Mouse (Mus musculus) layer of hippocampus, postnatal 25 days (tissue): ENCODE measurements at regions not wholly inside any gene's neighbourhood (a gene's known extent, or its start where the extent isn't known, plus 50 kb on each side); places are given as distances from the start of the nearest gene placed in this dataset.

Experiments
- DNase-seq, 2 experiments: peaks; one replicate each; pipeline ENCODE4 v3.0.0; 2022; ENCODE audit warnings: mixed read lengths in 2 of 2, low spot score in 1 of 2; ENCODE audit errors: extremely low spot score in 1 of 2

DNA sequence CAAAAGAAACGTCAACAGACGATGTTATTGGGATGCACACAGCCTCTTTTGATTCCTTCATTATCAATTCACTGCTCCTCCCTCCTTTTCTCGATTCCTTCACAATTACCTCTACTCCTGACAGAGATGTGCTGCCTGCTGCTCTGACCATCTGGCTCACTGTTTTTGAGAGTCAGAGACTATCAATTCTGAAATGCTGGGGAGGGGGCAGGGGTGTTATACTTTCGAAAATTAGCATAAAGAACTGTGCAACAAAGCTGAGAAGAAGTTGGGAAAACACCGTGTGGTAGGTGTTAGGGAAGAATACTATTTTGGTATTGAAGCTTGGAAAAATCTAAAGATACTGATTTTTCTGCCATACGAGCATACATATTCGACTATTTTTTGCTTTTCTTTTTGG is 96.4 kb downstream of the Nedd1 start:
- no peak for DNase-seq

GRCm38 (mm10) chr10:92615684-92616379 is 106.4 kb downstream of the Nedd1 start:
- DNase-seq, result no peak

- no peak for DNase-seq
Observed at GRCm38 (mm10) chr10:92614341-92614740, 107.9 kb downstream of the Nedd1 start.

GRCm38 (mm10) chr10:92611060-92611459 is 111.2 kb downstream of the Nedd1 start:
- DNase-seq, result no peak

GRCm38 (mm10) chr10:92606761-92607160 is 115.5 kb downstream of the Nedd1 start:
- no peak for DNase-seq

GRCm38 (mm10) chr10:92605646-92606045 is 116.6 kb downstream of the Nedd1 start:
- DNase-seq, result no peak

DNA sequence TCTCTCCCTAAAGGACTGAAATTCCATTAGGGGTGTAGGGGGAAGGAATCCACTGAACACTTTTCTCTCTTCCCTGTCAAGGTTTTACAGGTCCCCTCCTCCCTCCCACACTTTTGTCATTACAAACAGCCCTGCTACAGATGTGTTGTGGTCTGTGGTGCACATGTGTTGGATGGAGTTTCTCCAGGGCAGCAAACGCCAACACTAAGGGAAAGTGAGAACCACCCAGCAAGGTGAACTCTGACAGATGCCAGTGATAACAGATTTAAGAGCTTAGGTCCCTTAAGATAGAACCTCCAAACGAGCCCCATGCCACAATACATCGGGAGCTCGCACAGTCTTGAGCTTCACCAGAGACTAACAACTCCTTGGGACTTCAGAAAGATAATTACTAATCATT is 122.1 kb downstream of the Nedd1 start:
- no peak for DNase-seq

DNA sequence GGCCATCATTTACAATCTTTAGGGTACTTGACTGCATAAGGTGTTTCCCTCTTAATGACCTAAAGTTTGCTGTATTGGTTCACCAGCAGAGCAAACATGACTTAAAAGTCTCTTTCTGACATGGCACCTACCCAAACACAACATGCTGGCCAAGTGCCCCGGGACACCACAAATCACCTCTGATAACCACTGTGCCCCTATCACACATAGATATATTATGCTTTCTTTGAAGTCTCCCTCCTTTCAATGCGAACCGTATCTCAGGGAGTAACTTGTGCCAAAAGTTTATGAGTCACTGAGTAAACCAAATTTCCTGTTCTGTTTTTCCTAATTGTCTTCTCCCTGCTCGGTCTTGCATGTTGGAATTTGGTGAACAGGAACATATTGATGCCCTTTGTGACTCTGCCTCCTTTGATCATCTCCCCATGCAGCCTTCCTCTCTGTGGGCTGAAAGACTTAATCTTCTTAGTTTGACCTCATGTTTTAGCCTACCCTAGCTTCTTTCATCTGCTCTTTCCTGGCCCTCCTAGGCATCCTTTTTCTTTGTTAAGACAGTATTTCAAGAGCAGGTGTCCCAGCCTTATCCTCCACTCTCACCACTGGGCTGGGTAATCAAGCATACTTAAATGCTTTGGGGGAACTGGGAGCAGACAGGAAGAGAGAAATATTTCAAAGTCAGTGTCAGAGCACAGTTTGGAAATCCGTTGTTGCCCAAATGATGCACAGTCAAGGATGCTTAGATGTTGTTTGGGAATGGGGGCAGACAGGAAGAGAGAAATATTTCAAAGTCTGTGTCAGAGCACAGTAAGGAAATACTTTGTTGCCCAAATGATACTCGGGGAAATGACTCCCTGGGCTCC is 126.5 kb downstream of the Nedd1 start:
- no peak for DNase-seq

DNA sequence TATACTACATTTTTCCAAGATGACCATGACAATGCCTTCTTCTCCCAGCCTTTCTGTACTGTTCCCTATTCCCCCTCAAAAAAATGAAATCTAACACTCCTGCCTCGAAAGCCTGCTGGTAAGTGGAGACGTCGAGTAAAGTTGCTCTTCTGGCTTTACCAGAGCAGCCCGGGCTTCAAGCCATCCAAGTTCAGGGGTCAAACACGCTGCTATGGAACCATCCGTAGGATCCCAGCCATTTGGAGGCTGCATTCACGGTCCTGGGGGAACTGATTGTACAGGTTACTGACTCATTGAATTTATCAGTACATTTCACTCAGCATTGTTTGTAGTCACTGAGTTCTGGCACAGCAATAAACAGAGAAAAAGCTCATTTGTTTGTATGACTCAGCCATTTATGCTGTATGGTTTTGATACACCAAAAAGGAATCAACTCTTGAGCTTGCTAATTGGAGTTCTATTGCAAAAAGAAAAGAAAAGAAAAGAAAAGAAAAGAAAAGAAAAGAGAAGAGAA is 128.2 kb downstream of the Nedd1 start:
- no peak for DNase-seq

GRCm38 (mm10) chr10:92578872-92579271 is 143.3 kb downstream of the Nedd1 start:
- DNase-seq, result no peak

DNA sequence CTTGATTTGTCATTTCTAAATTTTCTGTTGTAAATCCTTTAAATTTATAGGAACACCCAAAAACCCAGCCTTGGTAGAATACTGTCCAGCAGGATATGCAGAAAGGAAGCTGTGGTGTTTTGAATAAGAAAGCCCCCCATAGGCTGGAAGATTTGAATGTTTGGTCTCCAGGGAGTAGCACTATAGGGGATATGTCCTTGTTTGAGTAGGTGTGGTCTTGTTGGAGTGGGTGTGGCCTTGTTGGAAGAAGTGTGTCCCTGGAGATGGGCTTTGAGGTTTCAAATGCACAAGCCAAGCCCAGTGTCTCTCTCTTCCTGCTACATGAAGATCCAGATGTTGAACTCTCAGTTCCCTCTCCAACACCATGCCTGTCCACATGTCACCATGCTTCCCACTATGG is 151.7 kb downstream of the Nedd1 start:
- no peak for DNase-seq

DNA sequence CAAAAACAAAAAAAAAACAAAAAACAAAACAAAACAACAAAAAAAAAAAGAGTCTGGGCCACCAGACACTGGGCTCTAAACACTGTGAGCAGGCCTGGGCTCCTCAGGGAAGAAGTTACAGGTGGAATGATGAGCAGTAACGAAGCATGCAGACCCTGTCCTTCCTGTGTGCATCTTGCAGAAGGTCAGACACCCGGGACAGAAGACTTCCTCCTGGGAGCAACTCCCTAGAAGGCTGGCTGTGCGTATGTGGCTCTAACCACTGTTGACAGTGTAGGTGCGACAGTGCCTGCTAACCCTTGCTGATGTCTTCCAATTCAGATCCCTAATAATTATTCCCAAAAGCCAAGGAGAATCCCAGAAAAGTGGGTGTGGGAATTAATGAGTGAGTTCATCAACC is 164.8 kb downstream of the Nedd1 start:
- DNase-seq, result no peak

DNA sequence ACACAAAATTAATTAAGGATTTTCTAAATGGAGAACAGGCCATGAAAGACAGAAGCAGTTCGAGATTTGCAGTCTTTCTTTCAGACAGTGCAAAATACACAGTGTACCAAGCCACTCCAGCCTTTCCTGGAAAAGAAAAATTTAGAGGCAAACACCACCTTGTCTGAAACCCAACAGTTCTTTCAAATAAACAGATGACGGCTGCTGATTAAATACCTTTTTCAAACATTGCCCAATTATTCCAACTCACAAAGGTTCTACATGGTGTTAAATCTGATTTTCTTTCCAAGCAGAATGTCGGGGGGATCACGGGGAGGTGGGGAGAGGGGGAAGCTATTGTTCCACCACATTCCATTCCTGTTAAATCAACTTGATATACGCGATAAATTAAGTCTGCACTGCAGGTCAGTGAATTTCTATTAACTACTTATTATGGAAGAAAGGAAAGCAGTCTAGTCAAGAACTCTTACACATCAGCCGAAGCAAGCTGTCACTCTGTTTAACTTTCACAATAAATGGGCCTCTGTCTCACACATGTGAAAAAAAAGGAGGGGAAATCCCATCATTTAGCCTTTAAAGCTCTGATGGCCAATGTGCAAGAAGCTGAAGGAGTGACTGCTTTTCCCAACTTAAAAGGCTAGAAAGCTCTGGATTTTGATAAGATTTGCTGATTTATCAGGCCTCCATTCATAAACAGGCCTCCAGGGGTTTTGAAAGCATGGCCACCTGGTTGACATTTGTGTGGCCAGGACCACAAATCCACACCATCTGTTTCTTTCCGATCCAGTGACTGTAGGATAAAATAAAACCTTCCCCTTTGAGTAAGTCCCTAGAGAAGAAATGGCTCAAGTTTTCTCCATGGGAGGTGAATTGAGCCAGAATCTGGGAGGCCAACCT is 165.4 kb downstream of the Nedd1 start:
- DNase-seq, result no peak

DNA sequence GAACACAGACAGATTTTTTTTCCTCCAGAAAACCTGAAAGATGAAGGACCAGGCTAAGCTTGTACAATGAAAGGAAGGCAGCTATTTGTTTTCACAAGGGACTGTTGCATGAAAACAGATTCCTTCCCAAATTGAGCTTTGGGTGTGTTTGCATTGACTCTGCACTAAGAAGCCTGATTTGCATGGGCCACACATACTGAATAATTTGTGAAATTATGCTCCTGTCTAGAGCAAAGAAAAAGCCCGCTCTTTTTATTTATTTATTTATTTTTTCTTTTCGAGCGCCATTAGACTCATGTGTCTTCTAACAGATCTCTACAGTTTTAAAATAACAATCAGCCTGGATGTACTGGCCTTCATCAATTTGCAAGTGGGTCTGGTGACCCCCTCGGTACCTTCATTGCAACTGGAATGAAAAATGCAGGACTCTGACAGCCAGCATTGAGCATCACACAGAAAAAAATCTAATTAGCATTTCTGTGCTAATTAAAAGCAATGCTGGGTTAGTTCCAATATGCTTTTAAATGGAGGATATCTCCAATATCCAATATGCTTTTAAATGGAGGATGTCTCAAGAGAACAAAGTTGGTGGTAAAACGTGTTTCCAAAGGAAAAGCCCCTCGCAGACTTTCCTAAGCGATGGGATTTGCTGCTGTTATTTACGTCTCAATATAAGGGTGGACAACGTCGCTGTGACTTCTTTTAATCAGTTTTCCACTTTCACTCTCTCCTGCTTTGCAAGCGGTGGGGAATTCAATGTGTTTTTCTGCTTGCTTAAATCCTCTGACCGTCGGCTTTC is 166.3 kb downstream of the Nedd1 start:
- DNase-seq, result no peak

- DNase-seq, result no peak
Observed at GRCm38 (mm10) chr10:92553966-92554365, 168.3 kb downstream of the Nedd1 start.

- no peak for DNase-seq
Observed at GRCm38 (mm10) chr10:92548875-92549586, 173.2 kb downstream of the Nedd1 start.

- DNase-seq, result no peak
Observed at GRCm38 (mm10) chr10:92538433-92538832, 183.8 kb downstream of the Nedd1 start.

- no peak for DNase-seq
Observed at GRCm38 (mm10) chr10:92516886-92517285, 205.3 kb downstream of the Nedd1 start.

GRCm38 (mm10) chr10:92511769-92512168 is 210.5 kb downstream of the Nedd1 start:
- DNase-seq, result no peak
